Mouse (Mus musculus) cerebellum, adult 2 months (tissue): ENCODE data around the gene Milr1.

Experiments used
- CTCF ChIP-seq: fragments of 200-500 bp; IDR thresholded peaks from 2 replicates; pipeline ENCODE4 v1.5.1; 2011; ENCODE audit warnings: low read depth, mild to moderate bottlenecking, control low read depth, low read length, moderate library complexity, borderline replicate concordance; ENCODE audit not compliant: insufficient read depth
- POLR2A ChIP-seq: fragments of 200-500 bp; IDR thresholded peaks from 2 replicates; pipeline ENCODE4 v1.6.1; 2011; ENCODE audit warnings: low read length, control low read depth, borderline replicate concordance; ENCODE audit not compliant: insufficient read depth

- TF ChIP-seq CTCF (no peak), POLR2A (no peak)
Observed at GRCm38 (mm10) chr11:106702584-106702983, 48.4 kb upstream of the Milr1 start.
